Mouse (Mus musculus) lung, embryonic 14.5 days (tissue): ENCODE measurements at regions not wholly inside any gene's neighbourhood (a gene's known extent, or its start where the extent isn't known, plus 50 kb on each side); places are given as distances from the start of the nearest gene placed in this dataset.
A peak's percentile ranks its signal among the peaks of the same experiment; 100 is the strongest.

Experiments used
- ATAC-seq: fragments of 200-750 bp; cut with Nextera tagmentation; 2 replicates; pipeline ENCODE4 v1.8.0; 2017; ENCODE audit warnings: mild to moderate bottlenecking, moderate TSS enrichment, moderate library complexity; ENCODE audit not compliant: insufficient read depth
- DNase-seq: peaks from one replicate; pipeline ENCODE4 v3.0.0-alpha.2; 2015
- H3K27ac ChIP-seq: fragments of 300-500 bp; sonication (generic); 2 replicates; pipeline ENCODE4 v1.5.1; 2014; ENCODE audit warnings: low read depth, mild to moderate bottlenecking, moderate library complexity
- H3K27me3 ChIP-seq: fragments of 300-500 bp; sonication (generic); 2 replicates; pipeline ENCODE4 v1.6.1; 2014; ENCODE audit warnings: low read length, control low read depth; ENCODE audit not compliant: insufficient read depth
- H3K36me3 ChIP-seq: fragments of 300-500 bp; sonication (generic); 2 replicates; pipeline ENCODE4 v1.6.1; 2014; ENCODE audit warnings: control low read depth; ENCODE audit not compliant: insufficient read depth
- H3K4me1 ChIP-seq: fragments of 300-500 bp; sonication (generic); 2 replicates; pipeline ENCODE4 v1.6.1; 2014; ENCODE audit warnings: antibody characterized with exemption, control low read depth; ENCODE audit not compliant: insufficient read depth
- H3K4me2 ChIP-seq: fragments of 300-500 bp; sonication (generic); 2 replicates; pipeline ENCODE4 v1.6.1; 2014; ENCODE audit warnings: mild to moderate bottlenecking
- H3K4me3 ChIP-seq: fragments of 300-500 bp; sonication (generic); 2 replicates; pipeline ENCODE4 v1.5.1; 2014; ENCODE audit warnings: low read depth, low read length
- H3K9ac ChIP-seq: fragments of 300-500 bp; sonication (generic); 2 replicates; pipeline ENCODE4 v1.6.1; 2014
- H3K9me3 ChIP-seq: fragments of 300-500 bp; sonication (generic); 2 replicates; pipeline ENCODE4 v1.6.1; 2016; ENCODE audit warnings: low read depth, low read length, control low read depth
- CTCF ChIP-seq: IDR thresholded peaks from 2 replicates; pipeline ENCODE4 v1.5.1; 2016; ENCODE audit warnings: antibody characterized with exemption, low read depth
- WGBS: fragments of 180-500 bp; shearing (Covaris S2); extraction: QIAGEN DNeasy Blood & Tissue Kit; methylation state at CpG from one replicate; pipeline ENCODE4 v1.1.7; 2014; 5-methylcytosine and 5-hydroxymethylcytosine counted together

DNA sequence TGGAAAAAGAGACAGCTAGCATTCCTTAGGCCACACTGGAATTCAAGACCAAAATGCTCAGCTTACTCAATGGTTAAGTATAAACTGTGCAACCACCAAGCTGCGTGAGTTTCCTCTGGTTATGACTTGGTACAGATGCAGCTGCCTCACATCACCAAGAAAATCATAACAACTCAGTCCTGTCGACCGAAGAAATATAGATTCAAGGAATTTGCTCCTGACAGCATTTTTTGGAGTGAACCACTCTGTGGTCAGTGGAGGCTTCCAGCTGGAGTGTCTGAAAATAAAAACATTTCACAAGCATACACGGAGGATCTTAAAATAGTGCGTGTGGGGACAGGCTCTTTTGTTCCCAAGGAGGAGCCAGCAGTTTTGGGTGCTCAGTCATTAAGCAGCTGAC lies 253.8 kb downstream of the Bckdhb start:
- H3K27me3 ChIP-seq, result no peaks in the 10 kb centered on the region
- H3K27ac ChIP-seq, result peak overlapping the region; percentile 19; the same call in 1 of the 2 replicates
- H3K4me3 ChIP-seq, result no peak overlapping the region
- no peaks in the 10 kb centered on the region for H3K4me1 ChIP-seq
- no peak for TF ChIP-seq CTCF
- H3K9me3 ChIP-seq, result no peaks in the 10 kb centered on the region
- WGBS, result 34% methylated on average over 5 of the region's 5 CpGs
- no peak overlapping the region for H3K4me2 ChIP-seq
- no peak overlapping the region for H3K9ac ChIP-seq
- DNase-seq, result peak; percentile 81
- no peaks in the 10 kb centered on the region for H3K36me3 ChIP-seq
- ATAC-seq, result peak; percentile 95

DNA sequence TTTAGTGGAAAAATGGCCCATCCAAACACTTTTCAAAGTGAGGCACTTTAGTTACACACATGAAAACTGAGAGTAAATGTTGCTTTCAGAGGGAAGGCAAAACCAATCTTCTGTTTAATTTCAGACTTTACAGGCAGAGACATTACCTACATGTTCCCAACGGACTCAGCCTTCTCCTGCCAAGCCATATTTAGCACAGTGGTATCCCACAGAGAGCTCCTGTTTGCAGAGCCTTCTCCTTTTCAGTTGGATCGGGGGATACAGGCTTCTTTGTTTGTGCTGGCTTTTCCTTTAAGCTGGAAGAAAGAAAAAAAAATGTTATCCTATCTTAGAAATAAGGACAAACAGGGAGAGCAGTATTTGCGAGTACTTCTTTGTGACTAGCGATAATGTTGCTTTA lies 254.3 kb downstream of the Bckdhb start:
- H3K36me3 ChIP-seq, result no peaks in the 10 kb centered on the region
- TF ChIP-seq CTCF, result no peak
- 50% methylated on average over 4 of the region's 4 CpGs for WGBS

DNA sequence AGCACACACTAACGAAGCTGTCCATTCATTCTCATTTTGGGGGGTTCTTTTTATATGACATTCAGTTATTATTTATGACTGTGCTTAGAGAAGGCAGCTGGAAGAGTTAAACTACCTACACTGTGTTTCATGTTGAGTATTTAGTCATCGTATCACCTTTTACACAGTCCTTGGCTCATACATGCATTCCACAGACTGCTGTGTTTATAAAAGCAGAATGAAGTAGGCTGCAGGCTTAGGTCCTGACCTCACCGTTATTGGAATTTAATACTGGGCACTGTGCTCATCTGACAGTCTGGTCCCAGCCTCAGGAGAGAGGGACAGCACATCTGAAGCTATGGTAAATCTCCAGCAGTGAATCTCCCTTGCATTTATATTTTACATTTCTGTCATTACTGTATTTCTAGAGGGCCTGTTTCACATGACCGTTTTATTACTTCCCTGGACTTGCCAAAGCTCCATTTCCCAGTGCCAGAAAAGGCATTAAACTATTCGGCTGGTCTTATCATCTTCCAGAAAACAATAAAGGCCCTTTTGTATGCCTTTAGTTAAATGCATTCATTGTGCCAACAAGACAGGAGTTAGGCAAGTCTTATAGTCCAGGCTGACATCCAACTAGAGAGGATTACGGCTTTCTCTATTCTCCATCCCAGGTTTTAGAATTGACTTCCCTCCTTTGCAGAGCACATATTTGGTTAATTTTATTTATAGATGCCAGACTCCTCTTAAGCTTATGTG lies 258.9 kb downstream of the Bckdhb start:
- Histone ChIP-seq H3K27me3 (no peaks in the 10 kb centered on the region), H3K9me3 (no peaks in the 10 kb centered on the region), H3K4me2 (no peak overlapping the region), H3K4me3 (no peak overlapping the region), H3K4me1 (no peaks in the 10 kb centered on the region), H3K9ac (no peak overlapping the region), H3K27ac (no peak overlapping the region), H3K36me3 (no peaks in the 10 kb centered on the region)
- WGBS, result 46% methylated on average over 6 of the region's 6 CpGs
- peak; percentile 4 for DNase-seq
- peak; percentile 38; the same call in 1 of the 2 replicates for ATAC-seq
- TF ChIP-seq CTCF, result no peak

More for the DNA sequence above, 254.3 kb downstream of the Bckdhb start:
- Histone ChIP-seq H3K4me2 (no peak overlapping the region), H3K27ac (peak overlapping the region; percentile 33; the same call in 1 of the 2 replicates), H3K4me1 (no peaks in the 10 kb centered on the region), H3K9ac (no peak overlapping the region), H3K9me3 (no peaks in the 10 kb centered on the region), H3K4me3 (no peak overlapping the region), H3K27me3 (no peaks in the 10 kb centered on the region)
- ATAC-seq (no peak), DNase-seq (no peak)

DNA sequence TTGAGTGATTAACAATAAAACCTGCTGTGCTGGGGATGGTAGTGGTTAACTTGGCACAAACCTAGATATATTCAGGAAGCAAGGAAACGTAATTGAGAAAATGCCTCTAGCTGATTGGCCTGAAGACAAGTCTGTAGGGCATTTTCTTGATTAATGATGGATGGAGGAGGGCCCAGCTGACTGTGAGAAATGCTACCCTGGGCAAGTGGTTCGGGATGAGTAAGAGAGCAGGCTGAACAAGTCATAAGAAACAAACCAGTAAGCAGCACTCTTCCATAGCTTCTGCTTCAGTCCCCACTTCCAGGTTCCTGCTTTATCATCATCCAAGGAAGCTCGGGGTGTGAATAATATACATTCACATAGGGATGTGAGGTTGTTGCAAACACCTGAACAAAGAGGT lies 262.6 kb downstream of the Bckdhb start:
- WGBS, result 73% methylated on average over 3 of the region's 3 CpGs
- no peaks in the 10 kb centered on the region for H3K4me1 ChIP-seq
- DNase-seq (no peak), ATAC-seq (no peak)
- H3K4me3 ChIP-seq, result no peak overlapping the region
- no peak overlapping the region for H3K4me2 ChIP-seq
- no peak overlapping the region for H3K27ac ChIP-seq
- TF ChIP-seq CTCF, result no peak
- no peaks in the 10 kb centered on the region for H3K36me3 ChIP-seq
- H3K9ac ChIP-seq, result no peak overlapping the region
- no peaks in the 10 kb centered on the region for H3K9me3 ChIP-seq
- no peaks in the 10 kb centered on the region for H3K27me3 ChIP-seq

DNA sequence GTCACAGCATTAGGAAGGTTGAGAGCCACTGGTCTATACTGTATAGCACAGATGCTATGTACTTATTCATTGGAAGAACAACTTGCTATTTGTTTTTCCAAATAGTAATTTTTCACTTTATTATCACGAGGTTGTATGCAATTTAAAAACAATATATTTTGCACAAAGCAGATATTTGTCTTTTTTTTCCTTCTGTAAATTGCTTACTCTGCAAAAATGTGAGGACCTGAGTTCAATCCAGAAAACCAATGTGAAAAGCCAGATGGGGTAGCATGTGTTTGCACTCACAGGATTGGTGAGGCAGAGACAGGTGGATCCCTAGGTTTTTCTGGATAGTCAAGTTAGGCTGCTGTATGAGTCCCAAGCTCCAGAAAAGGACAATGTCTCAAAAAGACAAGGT lies 268.5 kb downstream of the Bckdhb start:
- ATAC-seq, result no peak
- no peaks in the 10 kb centered on the region for H3K9me3 ChIP-seq
- H3K4me2 ChIP-seq, result no peak overlapping the region
- DNase-seq, result no peak
- H3K9ac ChIP-seq, result no peak overlapping the region
- TF ChIP-seq CTCF, result no peak
- H3K36me3 ChIP-seq, result no peaks in the 10 kb centered on the region
- no peaks in the 10 kb centered on the region for H3K4me1 ChIP-seq
- H3K27ac ChIP-seq, result no peak overlapping the region
- 60% methylated on average over 1 of the region's 1 CpGs for WGBS
- H3K27me3 ChIP-seq, result no peaks in the 10 kb centered on the region
- H3K4me3 ChIP-seq, result no peak overlapping the region

DNA sequence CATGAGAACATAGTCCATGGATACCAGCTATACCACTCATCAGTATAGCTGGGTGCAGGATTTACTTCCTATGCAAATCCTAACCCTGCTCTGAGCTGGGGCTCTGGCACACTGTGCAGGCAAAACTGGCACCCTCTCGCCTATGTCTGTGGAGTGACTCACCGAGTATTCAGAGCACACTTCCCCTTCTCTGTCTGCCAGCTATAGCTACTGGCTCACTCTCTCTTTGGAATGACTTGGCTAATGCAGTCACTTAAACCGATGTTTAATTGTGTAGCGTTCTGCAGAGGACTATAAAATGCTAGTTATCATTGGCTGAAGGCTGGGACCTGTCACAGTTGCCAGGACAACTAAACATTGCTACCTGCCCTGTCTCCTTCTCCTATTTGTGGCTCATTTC lies 269.8 kb downstream of the Bckdhb start:
- WGBS, result 78% methylated on average over 4 of the region's 4 CpGs
- H3K4me1 ChIP-seq, result no peaks in the 10 kb centered on the region
- no peak overlapping the region for H3K4me2 ChIP-seq
- H3K9ac ChIP-seq, result no peak overlapping the region
- H3K27me3 ChIP-seq, result no peaks in the 10 kb centered on the region
- H3K36me3 ChIP-seq, result no peaks in the 10 kb centered on the region
- TF ChIP-seq CTCF, result no peak
- H3K9me3 ChIP-seq, result no peaks in the 10 kb centered on the region
- no peak overlapping the region for H3K4me3 ChIP-seq
- ATAC-seq, result no peak
- H3K27ac ChIP-seq, result no peak overlapping the region
- DNase-seq, result no peak

DNA sequence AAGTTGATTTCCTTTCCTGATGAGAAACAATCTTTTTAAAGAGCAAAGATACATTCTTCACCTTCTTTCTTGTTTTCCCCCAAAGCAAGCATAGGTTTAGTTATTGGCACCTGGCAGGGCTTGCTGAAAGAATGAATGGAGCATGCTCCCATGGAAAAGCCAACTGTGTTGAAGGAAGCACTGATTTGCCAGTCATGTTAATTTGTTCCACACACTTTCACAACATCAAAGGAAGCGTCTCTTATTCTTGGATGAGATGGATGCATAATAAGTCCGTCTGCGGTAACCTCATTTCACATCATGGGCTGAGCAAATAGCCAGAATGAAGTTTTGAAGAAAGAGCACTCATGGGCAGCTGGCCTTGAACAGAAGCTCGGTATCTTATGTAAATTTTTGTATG lies 270.4 kb downstream of the Bckdhb start:
- 74% methylated on average over 4 of the region's 4 CpGs for WGBS
- no peak for TF ChIP-seq CTCF

More for the DNA sequence above, 270.4 kb downstream of the Bckdhb start:
- DNase-seq (no peak), ATAC-seq (no peak)
- Histone ChIP-seq H3K36me3 (no peaks in the 10 kb centered on the region), H3K4me3 (no peak overlapping the region), H3K4me1 (no peaks in the 10 kb centered on the region), H3K4me2 (no peak overlapping the region), H3K9me3 (no peaks in the 10 kb centered on the region), H3K27me3 (no peaks in the 10 kb centered on the region), H3K9ac (no peak overlapping the region), H3K27ac (no peak overlapping the region)
